Comparison of ENCODE assay signal across 8 mouse cellular contexts in genomic region chr8:61606795-61607462, GRCm38 (mm10).
DNase-seq lines count a peak whose midpoint lies in the region; ATAC-seq lines count a peak whose summit lies in the region.

No protein-coding gene starts in this region.

- no peaks in the 10 kb centered on the region for H3K36me3 ChIP-seq in liver, embryonic 15.5 days (replicated peaks)

- ATAC-seq in liver, embryonic 15.5 days (ENCODE audit: insufficient read depth), result peak; percentile 75

- intact Hi-C loops in heart, postnatal 36 days (cut with DNase I), result no loop called here

- no peak overlapping the region for H3K9ac ChIP-seq in liver, embryonic 15.5 days

- DNase-seq in 3T3-L1 (ENCODE audit: low read depth, low spot score), result peak; percentile 96
- peak; percentile 89 for DNase-seq in adrenal gland, postnatal 14 days
- peak; percentile 61 for DNase-seq in forelimb bud, embryonic 11.5 days (ENCODE audit: low read depth, low spot score)
- peak; percentile 63 to 64 for DNase-seq in heart, postnatal 36 days
- peak; percentile 45 for DNase-seq in large intestine, adult 2 months (ENCODE audit: low read depth, low spot score)
- DNase-seq in neural tube, embryonic 10.5 days (ENCODE audit: extremely low spot score, low spot score), result peak; percentile 62
- peak; percentile 30 to 48 for DNase-seq in thymus, postnatal 10 days (ENCODE audit: low spot score in 2 of 2)

- H3K4me1 ChIP-seq in liver, embryonic 15.5 days (replicated peaks), result no peaks in the 10 kb centered on the region

- H3K9me3 ChIP-seq in liver, embryonic 15.5 days (replicated peaks), result no peaks in the 10 kb centered on the region

- H3K27me3 ChIP-seq in liver, embryonic 15.5 days, result no peaks in the 10 kb centered on the region

- 0 out of 2 replicates have a peak overlapping the region, but pooled peaks have one; percentile 3 for H3K27ac ChIP-seq in liver, embryonic 15.5 days (replicated peaks)

- WGBS in large intestine, adult 2 months, result 6% methylated on average over 8 of the region's 8 CpGs
- WGBS in liver, embryonic 15.5 days (ENCODE audit: insufficient replicate concordance), result 11% methylated on average over 8 of the region's 8 CpGs

- H3K4me2 ChIP-seq in liver, embryonic 15.5 days, result no peak overlapping the region; the same call in 1 of the 2 replicates

- H3K4me3 ChIP-seq in liver, embryonic 15.5 days (replicated peaks), result no peak overlapping the region

Comparison
In these comparisons a context has a peak if more than half of its experiments do, and no peak if none do; other contexts are left out.
1. DNase-seq: peak in every context shown above with its lines; median percentile 96 in 3T3-L1; 89 in adrenal gland, postnatal 14 days; 64 in heart, postnatal 36 days; 62 in neural tube, embryonic 10.5 days; 61 in forelimb bud, embryonic 11.5 days; 45 in large intestine, adult 2 months; 39 in thymus, postnatal 10 days.